Mouse (Mus musculus): ENCODE measurements around the gene Galnt15. TPM values are rescaled to one million over a fixed set of nuclear protein-coding genes. Genes with fewer than 3 reads are reported as not detected.
"Not testable (repeated sequence)": the region's sequence is repeated elsewhere in the genome, so short reads cannot be mapped to it uniquely, and the experiment has no call there.

Gene Galnt15
- total RNA-seq, 2 experiments from 2014 or later, result 0.09 TPM; not detected in 1

DNA sequence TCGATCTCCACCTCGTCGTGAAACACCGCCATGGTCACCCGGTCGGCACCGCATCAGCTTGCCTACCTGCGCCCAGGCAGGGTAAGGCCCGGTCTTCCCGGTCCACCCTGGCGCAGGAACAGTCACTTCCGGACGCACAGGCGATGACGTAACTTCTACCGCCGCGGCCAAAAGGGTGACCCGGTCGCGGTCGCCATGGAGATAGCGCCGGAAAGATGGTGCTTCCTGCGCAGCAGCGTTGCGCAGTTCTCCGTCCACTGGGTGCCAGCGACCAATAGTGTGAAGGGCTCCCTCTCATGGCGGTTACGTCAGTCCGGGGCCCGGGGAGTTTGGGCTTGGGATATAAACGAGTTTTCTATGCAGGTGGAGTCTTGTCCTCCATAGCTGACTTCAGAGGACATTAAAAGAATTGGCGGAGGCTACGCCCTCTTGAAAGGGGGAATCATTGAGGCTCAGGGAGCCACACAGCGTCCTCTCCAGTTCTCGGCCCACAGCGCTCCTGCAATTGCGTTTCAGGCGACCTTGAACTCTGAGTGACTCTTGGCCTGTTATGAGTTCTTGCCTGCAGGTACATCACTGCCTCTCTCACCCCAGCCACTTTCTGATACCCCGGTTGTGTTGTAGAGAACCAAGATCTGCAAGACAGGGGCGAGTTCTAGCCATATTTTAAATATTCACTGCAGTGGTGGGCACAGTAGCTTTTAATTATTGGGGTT, 56.9 kb downstream of the Galnt15 start, which contains the start of gene Dph3:
Dph3 (minus strand) TSS at position 244 of the 716 bp plus-strand sequence.
- ATAC-seq (replicated peaks; ENCODE audit: low FRiP score, poor library complexity, severe bottlenecking), result peak; percentile 95

DNA sequence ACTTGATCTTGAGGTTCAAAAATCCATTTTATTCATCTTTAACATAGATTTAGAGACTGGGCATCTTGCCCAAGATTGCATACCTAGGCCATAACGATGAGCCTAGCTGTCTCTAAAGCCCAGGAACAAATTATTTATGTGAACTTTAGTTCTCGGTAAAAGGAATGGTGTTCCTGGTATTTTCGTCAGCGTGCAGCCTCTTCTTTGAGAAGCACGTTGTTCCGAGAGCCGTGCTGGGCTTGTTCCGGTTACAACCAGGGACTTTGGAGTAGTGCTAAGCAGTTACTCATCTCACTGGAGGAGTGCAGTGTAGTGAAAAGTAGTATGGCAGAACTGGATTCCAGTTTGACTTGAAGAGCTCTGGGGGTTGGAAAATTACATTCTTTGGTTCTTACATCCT, 57.4 kb downstream of the Galnt15 start:
- peak; percentile 18; the same call in 1 of the 2 replicates for ATAC-seq (replicated peaks; ENCODE audit: low FRiP score, poor library complexity, severe bottlenecking)

DNA sequence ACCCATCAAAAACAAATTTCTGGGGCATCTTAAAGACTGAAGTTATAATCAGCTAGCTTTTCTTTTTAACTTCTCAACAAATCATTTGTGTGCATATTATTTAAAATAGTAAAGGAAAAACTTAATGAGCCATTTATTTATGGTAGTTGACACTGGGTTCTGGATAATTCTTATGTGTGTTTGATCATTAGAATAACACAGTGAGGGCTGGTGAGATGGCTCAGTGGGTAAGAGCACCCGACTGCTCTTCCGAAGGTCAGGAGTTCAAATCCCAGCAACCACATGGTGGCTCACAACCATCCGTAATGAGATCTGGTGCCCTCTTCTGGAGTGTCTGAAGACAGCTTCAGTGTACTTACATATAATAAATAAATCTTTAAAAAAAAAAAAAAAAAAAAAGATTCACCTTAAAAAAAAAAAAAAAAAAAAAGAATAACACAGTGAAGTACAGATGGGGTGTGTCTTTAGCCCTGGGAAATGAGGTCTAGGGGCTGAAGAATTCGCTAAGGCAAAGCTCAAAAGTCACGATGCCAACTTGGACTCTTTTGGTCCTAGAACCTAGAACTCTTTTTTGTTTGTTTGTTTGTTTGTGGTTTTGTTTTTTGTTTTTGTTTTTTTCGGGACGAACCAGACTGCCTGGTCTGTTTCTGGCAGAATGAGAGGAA, 58.9 kb downstream of the Galnt15 start:
- ATAC-seq (replicated peaks; ENCODE audit: low FRiP score, poor library complexity, severe bottlenecking), result not testable (repeated sequence)

DNA sequence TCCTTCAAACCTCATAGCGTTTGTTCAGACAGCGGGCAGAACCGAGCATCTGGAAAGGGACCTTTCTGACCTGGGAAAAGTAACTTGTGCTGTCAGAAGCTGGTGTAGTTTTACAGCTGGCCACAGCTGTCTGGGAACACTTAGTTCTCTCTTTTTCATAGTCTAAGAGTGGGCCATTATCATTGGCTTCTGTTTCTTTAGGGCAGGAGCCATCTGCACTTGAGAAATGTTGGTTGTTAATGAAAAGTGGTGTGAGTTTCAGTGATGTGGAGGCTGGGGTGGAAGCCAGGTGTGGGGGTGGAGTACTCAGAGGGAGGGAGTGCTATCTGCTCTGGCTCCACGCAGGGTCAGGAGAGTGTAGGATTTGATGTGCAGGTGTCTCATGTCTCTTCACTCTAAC, 62.3 kb downstream of the Galnt15 start:
- no peak for ATAC-seq (replicated peaks; ENCODE audit: low FRiP score, poor library complexity, severe bottlenecking)

DNA sequence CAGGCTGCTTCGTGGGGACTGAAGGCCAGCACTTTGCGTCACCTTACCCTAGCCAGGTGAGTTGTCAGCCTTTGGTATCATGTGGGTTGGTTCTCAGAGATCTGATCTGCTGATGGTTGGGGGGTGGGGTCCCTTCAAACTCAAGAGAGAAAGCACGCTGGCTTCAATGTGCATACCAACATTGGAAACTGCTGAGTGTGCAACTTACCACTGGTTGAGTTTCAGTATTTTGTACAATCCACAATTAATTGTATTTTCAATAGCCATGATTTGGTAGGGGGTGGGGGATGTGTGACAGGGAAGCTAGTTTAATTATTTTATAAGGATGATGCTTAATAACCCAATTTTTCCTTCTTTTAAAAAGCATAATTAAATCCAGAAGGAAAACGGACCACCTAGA, 62.9 kb downstream of the Galnt15 start:
- no peak for ATAC-seq (replicated peaks; ENCODE audit: low FRiP score, poor library complexity, severe bottlenecking)

DNA sequence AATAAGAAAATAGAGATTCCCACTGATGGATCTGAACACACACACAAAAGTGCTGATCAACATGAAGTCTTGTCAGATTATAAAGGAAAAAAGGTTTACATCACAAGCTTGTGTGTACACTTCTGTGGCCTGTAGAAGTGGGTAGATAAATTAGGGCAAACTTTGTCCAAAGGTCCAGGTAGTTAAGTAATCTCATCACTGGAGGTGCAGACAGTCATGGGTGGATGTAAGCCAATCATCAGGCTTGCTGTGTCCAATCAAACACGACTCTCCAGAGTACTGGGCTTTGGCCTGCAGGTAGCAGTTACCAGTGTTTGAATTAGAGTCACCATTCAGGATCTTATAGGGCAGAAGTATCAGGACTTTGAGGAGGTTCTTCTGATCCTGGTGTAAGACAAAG, 64.2 kb downstream of the Galnt15 start:
- ATAC-seq (replicated peaks; ENCODE audit: low FRiP score, poor library complexity, severe bottlenecking), result no peak

DNA sequence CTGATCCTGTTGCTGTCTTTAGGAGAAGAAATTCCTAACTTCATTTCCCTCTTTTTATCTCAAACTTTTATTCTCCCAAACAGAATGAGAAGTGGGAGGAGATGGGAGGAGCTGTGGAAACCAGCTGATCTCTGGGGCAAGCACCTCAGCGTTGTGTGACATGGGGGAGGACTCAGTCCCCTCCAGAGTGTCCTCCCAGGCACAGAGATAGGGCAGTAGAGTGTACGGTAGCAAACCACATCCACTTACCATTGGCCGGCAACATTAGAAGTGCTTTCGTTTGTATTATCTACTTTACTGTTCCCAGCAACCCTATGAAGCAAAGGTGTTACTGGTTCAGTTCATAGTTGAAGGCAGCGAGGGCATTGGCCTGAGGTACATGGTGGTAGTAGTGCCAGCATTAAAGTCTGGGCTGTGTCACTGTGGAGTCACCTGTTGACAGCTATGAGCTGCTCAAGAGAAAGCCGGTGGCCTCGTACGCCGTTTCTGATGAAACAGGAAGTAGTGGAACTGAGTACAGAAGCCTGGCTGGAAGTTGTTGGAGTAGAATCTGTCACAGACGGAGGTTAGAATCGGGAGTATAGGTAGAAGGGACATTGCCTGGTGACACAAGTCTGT, 64.8 kb downstream of the Galnt15 start:
- ATAC-seq (replicated peaks; ENCODE audit: low FRiP score, poor library complexity, severe bottlenecking), result no peak

GRCm38 (mm10) chr14:32095646-32096045, 66.9 kb downstream of the Galnt15 start:
- ATAC-seq (replicated peaks; ENCODE audit: low FRiP score, poor library complexity, severe bottlenecking), result no peak

GRCm38 (mm10) chr14:32096740-32097139, 68.0 kb downstream of the Galnt15 start:
- no peak for ATAC-seq (replicated peaks; ENCODE audit: low FRiP score, poor library complexity, severe bottlenecking)

DNA sequence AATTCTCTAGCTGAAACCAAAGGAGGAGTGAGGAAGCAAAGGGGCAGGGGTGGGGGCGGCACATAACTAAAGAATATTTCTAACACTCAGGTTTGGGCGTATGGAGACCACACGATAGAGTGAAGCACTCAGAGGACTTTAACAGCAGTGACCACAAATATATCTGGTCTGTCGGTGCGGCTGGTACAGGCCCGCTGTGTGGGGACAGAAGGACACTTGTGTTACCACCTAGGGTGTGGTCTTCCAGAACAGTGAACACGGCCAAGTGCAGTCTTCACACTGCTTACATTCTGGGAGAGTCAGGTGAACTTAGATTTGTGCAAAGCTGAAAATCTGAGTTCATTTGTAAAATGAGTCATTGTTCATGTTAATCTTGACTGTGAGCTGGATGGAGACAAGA, 68.9 kb downstream of the Galnt15 start:
- ATAC-seq (replicated peaks; ENCODE audit: low FRiP score, poor library complexity, severe bottlenecking), result no peak

GRCm38 (mm10) chr14:32098951-32099350, 70.2 kb downstream of the Galnt15 start:
- ATAC-seq (replicated peaks; ENCODE audit: low FRiP score, poor library complexity, severe bottlenecking), result no peak

- ATAC-seq (replicated peaks; ENCODE audit: low FRiP score, poor library complexity, severe bottlenecking), result no peak
Observed at GRCm38 (mm10) chr14:32103556-32103955, 74.8 kb downstream of the Galnt15 start.

DNA sequence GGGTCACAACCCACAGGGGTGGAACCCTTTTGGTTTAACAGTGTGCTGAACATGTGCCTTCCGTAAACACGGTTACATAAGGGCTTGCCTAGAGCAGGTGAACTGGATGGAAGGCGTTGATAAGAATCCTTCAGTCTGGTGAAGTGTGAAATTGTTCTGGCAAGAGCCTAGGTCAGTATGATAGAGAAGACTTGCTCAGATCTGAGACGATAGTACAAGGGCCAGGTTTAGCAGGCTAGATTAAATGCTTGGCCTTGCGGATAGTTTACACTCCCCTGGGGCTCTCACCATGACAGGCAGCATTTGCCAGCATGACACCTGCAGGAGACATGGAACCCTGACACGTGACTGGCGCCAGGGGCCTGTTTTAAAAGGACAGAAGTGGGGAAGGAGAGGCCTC, 76.9 kb downstream of the Galnt15 start:
- ATAC-seq (replicated peaks; ENCODE audit: low FRiP score, poor library complexity, severe bottlenecking), result no peak

- ATAC-seq (replicated peaks; ENCODE audit: low FRiP score, poor library complexity, severe bottlenecking), result no peak
Observed at GRCm38 (mm10) chr14:32106911-32107310, 78.1 kb downstream of the Galnt15 start.

Other genes starting within 250 kb of the Galnt15 start
- 79.4 and 80.5 TPM in 2 replicates for gene Ankrd28, start 198.3 kb upstream of the Galnt15 start, total RNA-seq (2015; ENCODE audit: low replicate concordance)
- gene Ankrd28, start 198.3 kb upstream of the Galnt15 start, total RNA-seq (2017; ENCODE audit: low replicate concordance), result 147 and 157 TPM in 2 replicates
- gene Oxnad1, start 56.4 kb downstream of the Galnt15 start, total RNA-seq (2015; ENCODE audit: low replicate concordance), result 0.58 and 3.1 TPM in 2 replicates
- 6.8 and 9.5 TPM in 2 replicates for gene Oxnad1, start 56.4 kb downstream of the Galnt15 start, total RNA-seq (2017; ENCODE audit: low replicate concordance)
- 0.77 and 15.9 TPM in 2 replicates for gene Dph3, start 56.7 kb downstream of the Galnt15 start, total RNA-seq (2015; ENCODE audit: low replicate concordance)
- gene Dph3, start 56.7 kb downstream of the Galnt15 start, total RNA-seq (2017; ENCODE audit: low replicate concordance), result 10.4 and 30.1 TPM in 2 replicates
- gene Msmb, start 113.0 kb downstream of the Galnt15 start, total RNA-seq (2015; ENCODE audit: low replicate concordance), result not detected in 2 replicates
- 5.2 TPM in 1 of 2 replicates, not detected in the other for gene Msmb, start 113.0 kb downstream of the Galnt15 start, total RNA-seq (2017; ENCODE audit: low replicate concordance)
- gene Ncoa4, start 130.9 kb downstream of the Galnt15 start, total RNA-seq (2015; ENCODE audit: low replicate concordance), result 661 and 684 TPM in 2 replicates
- 773 and 931 TPM in 2 replicates for gene Ncoa4, start 130.9 kb downstream of the Galnt15 start, total RNA-seq (2017; ENCODE audit: low replicate concordance)
- gene Timm23, start 172.9 kb downstream of the Galnt15 start, total RNA-seq (2015; ENCODE audit: low replicate concordance), result 41.2 and 49.4 TPM in 2 replicates
- gene Timm23, start 172.9 kb downstream of the Galnt15 start, total RNA-seq (2017; ENCODE audit: low replicate concordance), result 11.2 and 15.3 TPM in 2 replicates
- 12.7 and 19.2 TPM in 2 replicates for gene Parg, start 173.0 kb downstream of the Galnt15 start, total RNA-seq (2015; ENCODE audit: low replicate concordance)
- gene Parg, start 173.0 kb downstream of the Galnt15 start, total RNA-seq (2017; ENCODE audit: low replicate concordance), result 28.6 and 39.1 TPM in 2 replicates